Mouse (Mus musculus) MEL (cell line): ENCODE results near the gene Sh2d3c. TPM values are rescaled to one million over a fixed set of nuclear protein-coding genes. Genes with fewer than 3 reads are reported as not detected.

Experiments used
- DNase-seq: peaks from one replicate; pipeline ENCODE4 v3.0.0; 2011; ENCODE audit warnings: low read depth, low spot score
- H3K27ac ChIP-seq: 2 replicates; pipeline ENCODE4 v1.5.1; 2012; ENCODE audit warnings: low read depth, mild to moderate bottlenecking, control low read depth, low read length, moderate library complexity; ENCODE audit not compliant: control insufficient read depth
- H3K27me3 ChIP-seq, 2 experiments: fragments of 150-350 bp in 1 of 2; sonication (generic) in 1 of 2; 2 replicates each; pipeline ENCODE4 v1.6.1; 2012; ENCODE audit warnings: low read length in 2 of 2, mild to moderate bottlenecking in 2 of 2, improper control_type of control experiment in 1 of 2, moderate library complexity in 1 of 2; ENCODE audit not compliant: insufficient read depth in 2 of 2, control insufficient read depth in 1 of 2
- H3K36me3 ChIP-seq, 2 experiments: 2 replicates each; pipeline ENCODE4 v1.6.1; 2012 to 2014; ENCODE audit warnings: low read length in 2 of 2, improper control_type of control experiment in 1 of 2, inconsistent platforms in 1 of 2, mild to moderate bottlenecking in 1 of 2; ENCODE audit not compliant: insufficient read depth in 2 of 2, control insufficient read depth in 1 of 2
- H3K4me1 ChIP-seq, 2 experiments: fragments of 150-350 bp in 1 of 2; sonication (generic) in 1 of 2; 2 replicates each; pipeline ENCODE4 v1.6.1; 2012; ENCODE audit warnings: low read length in 2 of 2, improper control_type of control experiment in 1 of 2, mild to moderate bottlenecking in 1 of 2; ENCODE audit not compliant: insufficient read depth in 2 of 2, control insufficient read depth in 1 of 2
- H3K4me3 ChIP-seq, 2 experiments: fragments of 150-350 bp in 1 of 2; sonication (generic) in 1 of 2; 2 replicates each; pipeline ENCODE4 v1.5.1; 2012; ENCODE audit warnings: low read depth in 2 of 2, low read length in 2 of 2, mild to moderate bottlenecking in 2 of 2, moderate library complexity in 2 of 2, control low read depth in 1 of 2, improper control_type of control experiment in 1 of 2; ENCODE audit not compliant: control insufficient read depth in 1 of 2, insufficient read depth in 1 of 2
- H3K79me2 ChIP-seq: 2 replicates; pipeline ENCODE4 v1.6.1; 2012; ENCODE audit warnings: mild to moderate bottlenecking, low read length, moderate library complexity; ENCODE audit not compliant: control insufficient read depth, poor library complexity, insufficient read depth
- H3K9ac ChIP-seq: 2 replicates; pipeline ENCODE4 v1.6.1; 2012; ENCODE audit warnings: low read depth, mild to moderate bottlenecking, control low read depth, low read length, moderate library complexity; ENCODE audit not compliant: control insufficient read depth, poor library complexity, severe bottlenecking
- H3K9me3 ChIP-seq: fragments of 150-350 bp; sonication (generic); replicated peaks from 2 replicates; pipeline ENCODE4 v1.6.1; 2012; ENCODE audit warnings: mild to moderate bottlenecking, low read length, improper control_type of control experiment, moderate library complexity; ENCODE audit not compliant: insufficient read depth
- BHLHE40 ChIP-seq: IDR thresholded peaks from 2 replicates; pipeline ENCODE4 v1.6.1; 2012; ENCODE audit warnings: low read depth, mild to moderate bottlenecking, inconsistent platforms, low read length, improper control_type of control experiment, borderline replicate concordance
- CHD1 ChIP-seq: IDR thresholded peaks from 2 replicates; pipeline ENCODE4 v1.6.1; 2012; ENCODE audit warnings: low read depth, mild to moderate bottlenecking, inconsistent platforms, low read length, improper control_type of control experiment
- E2F4 ChIP-seq: IDR thresholded peaks from 2 replicates; pipeline ENCODE4 v1.6.1; 2011; ENCODE audit warnings: low read depth, low read length, improper control_type of control experiment, borderline replicate concordance
- ELF1 ChIP-seq: IDR thresholded peaks from 2 replicates; pipeline ENCODE4 v1.6.1; 2014; ENCODE audit warnings: low read depth, mild to moderate bottlenecking, inconsistent platforms, low read length, improper control_type of control experiment, moderate library complexity
- EP300 ChIP-seq, 2 experiments: IDR thresholded peaks; 2 replicates each; pipeline ENCODE4 v1.6.1; 2011; ENCODE audit warnings: improper control_type of control experiment in 2 of 2, low read length in 2 of 2, low read depth in 1 of 2, mild to moderate bottlenecking in 1 of 2
- ETS1 ChIP-seq: IDR thresholded peaks from 2 replicates; pipeline ENCODE4 v1.6.1; 2012; ENCODE audit warnings: low read depth, mild to moderate bottlenecking, inconsistent platforms, low read length, improper control_type of control experiment, moderate library complexity
- GATA1 ChIP-seq: IDR thresholded peaks from 2 replicates; pipeline ENCODE4 v1.6.1; 2011; ENCODE audit warnings: low read depth, low read length, improper control_type of control experiment
- HCFC1 ChIP-seq: IDR thresholded peaks from 2 replicates; pipeline ENCODE4 v1.6.1; 2012; ENCODE audit warnings: low read depth, mild to moderate bottlenecking, inconsistent platforms, low read length, improper control_type of control experiment, moderate library complexity
- MAFK ChIP-seq: IDR thresholded peaks from 2 replicates; pipeline ENCODE4 v1.6.1; 2011; ENCODE audit warnings: low read depth, mild to moderate bottlenecking, low read length, improper control_type of control experiment, borderline replicate concordance
- MAX ChIP-seq: IDR thresholded peaks from 2 replicates; pipeline ENCODE4 v1.6.1; 2011; ENCODE audit warnings: low read length, improper control_type of control experiment
- MAZ ChIP-seq: IDR thresholded peaks from 2 replicates; pipeline ENCODE4 v1.6.1; 2012; ENCODE audit warnings: low read depth, mild to moderate bottlenecking, inconsistent platforms, low read length, improper control_type of control experiment
- MEF2A ChIP-seq: IDR thresholded peaks from 2 replicates; pipeline ENCODE4 v1.6.1; 2014; ENCODE audit warnings: low read depth, mild to moderate bottlenecking, inconsistent platforms, low read length, improper control_type of control experiment; ENCODE audit not compliant: poor library complexity, insufficient replicate concordance, severe bottlenecking; ENCODE audit errors: extremely low read depth
- MXI1 ChIP-seq: IDR thresholded peaks from 2 replicates; pipeline ENCODE4 v1.6.1; 2011; ENCODE audit warnings: mild to moderate bottlenecking, low read depth, low read length, improper control_type of control experiment
- MYB ChIP-seq: IDR thresholded peaks from 2 replicates; pipeline ENCODE4 v1.6.1; 2011; ENCODE audit warnings: mild to moderate bottlenecking, low read depth, low read length, improper control_type of control experiment
- NELFE ChIP-seq: IDR thresholded peaks from 2 replicates; pipeline ENCODE4 v1.6.1; 2011; ENCODE audit warnings: low read depth, low read length, improper control_type of control experiment
- NRF1 ChIP-seq: IDR thresholded peaks from 2 replicates; pipeline ENCODE4 v1.6.1; 2014; ENCODE audit warnings: low read depth, mild to moderate bottlenecking, inconsistent platforms, low read length, improper control_type of control experiment, moderate library complexity; ENCODE audit not compliant: poor library complexity, insufficient read depth, severe bottlenecking
- POLR2AphosphoS5 ChIP-seq: IDR thresholded peaks from 2 replicates; pipeline ENCODE4 v1.6.1; 2012; ENCODE audit warnings: low read depth, borderline replicate concordance, mild to moderate bottlenecking, inconsistent platforms, low read length, moderate library complexity, mixed read lengths
- RCOR1 ChIP-seq: IDR thresholded peaks from 2 replicates; pipeline ENCODE4 v1.6.1; 2012; ENCODE audit warnings: low read depth, mild to moderate bottlenecking, inconsistent platforms, low read length, improper control_type of control experiment
- SIN3A ChIP-seq: IDR thresholded peaks from 2 replicates; pipeline ENCODE4 v1.6.1; 2012; ENCODE audit warnings: low read length, improper control_type of control experiment, inconsistent platforms
- SMC3 ChIP-seq: IDR thresholded peaks from 2 replicates; pipeline ENCODE4 v1.6.1; 2011; ENCODE audit warnings: low read depth, low read length, improper control_type of control experiment
- TAL1 ChIP-seq: IDR thresholded peaks from 2 replicates; pipeline ENCODE4 v1.6.1; 2012; ENCODE audit warnings: mild to moderate bottlenecking, inconsistent platforms, low read length, moderate library complexity, mixed read lengths
- TBP ChIP-seq: IDR thresholded peaks from 2 replicates; pipeline ENCODE4 v1.8.0; 2011; ENCODE audit warnings: low read depth, low read length, improper control_type of control experiment
- USF2 ChIP-seq, 2 experiments: IDR thresholded peaks; 2 replicates each; pipeline ENCODE4 v1.6.1; 2011 to 2012; ENCODE audit warnings: improper control_type of control experiment in 2 of 2, low read length in 2 of 2, borderline replicate concordance in 1 of 2, inconsistent platforms in 1 of 2, low read depth in 1 of 2, mild to moderate bottlenecking in 1 of 2; ENCODE audit not compliant: insufficient read depth in 1 of 2
- ZMIZ1 ChIP-seq: IDR thresholded peaks from 2 replicates; pipeline ENCODE4 v1.6.1; 2012; ENCODE audit warnings: low read depth, mild to moderate bottlenecking, inconsistent platforms, low read length, improper control_type of control experiment, moderate library complexity
- polyA plus RNA-seq, 2 experiments: library from polyadenylated mRNA; stranded (reverse) in 1 of 2; unstranded in 1 of 2; fragments of >175 nt in 1 of 2; fragments of >200 nt in 1 of 2; gene quantifications; 2 replicates each; pipeline versions ENCODE4 v1.2.1 to v1.2.4; 2012; ENCODE audit warnings: low replicate concordance in 2 of 2, low read depth in 1 of 2; ENCODE audit not compliant: insufficient read length in 2 of 2, insufficient read depth in 1 of 2, missing spikeins in 1 of 2
- total RNA-seq: library from RNA; depleted of rRNA; stranded (reverse); fragments of 300-350 nt; gene quantifications from 2 replicates; pipeline ENCODE4 v1.2.3, GENCODE M21; 2012

Gene Sh2d3c
- total and polyA plus RNA-seq, 3 experiments = 0.19 to 0.43 TPM; not detected in 1

DNA sequence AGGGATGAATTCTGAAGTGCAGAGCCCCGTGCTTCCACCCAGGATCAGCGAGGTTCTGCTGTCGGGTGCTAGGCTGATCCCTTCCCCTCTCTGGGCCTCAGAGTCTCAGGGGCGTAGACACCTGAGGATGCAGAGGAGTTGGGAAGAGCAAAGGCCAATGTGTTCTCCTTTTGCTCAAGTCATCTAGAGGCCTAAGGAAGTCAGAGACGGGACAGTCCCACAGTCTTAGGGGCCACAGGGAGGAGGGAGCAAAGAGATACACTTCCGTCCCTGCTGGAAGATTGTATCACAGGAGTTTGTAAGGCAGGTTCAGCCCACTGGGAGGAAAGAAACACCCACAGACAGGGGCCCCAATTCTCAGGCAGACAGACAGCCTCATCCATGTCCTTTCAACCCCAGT lies 1.2 kb downstream of the Sh2d3c start:
- no peaks in the 10 kb centered on the region for H3K79me2 ChIP-seq
- no peak overlapping the region for H3K4me3 ChIP-seq

GRCm38 (mm10) chr2:32722581-32722980 lies 1.7 kb downstream of the Sh2d3c start:
- Histone ChIP-seq H3K27me3 (no peaks in the 10 kb centered on the region), H3K4me3 (no peak overlapping the region), H3K27ac (no peak overlapping the region), H3K4me1 (peaks cover 0 to 8% of the 10 kb centered on the region in 2 experiments; a peak in 1 of 4 replicates), H3K9ac (no peak overlapping the region), H3K9me3 (no peaks in the 10 kb centered on the region), H3K79me2 (no peaks in the 10 kb centered on the region), H3K36me3 (no peaks in the 10 kb centered on the region; a peak in 1 of 4 replicates)
- TF ChIP-seq ETS1 (no peak), MEF2A (no peak), ZMIZ1 (no peak), SIN3A (no peak), GATA1 (no peak), TBP (no peak), NELFE (no peak), MAZ (no peak), MAFK (no peak), TAL1 (no peak), E2F4 (no peak), BHLHE40 (no peak), RCOR1 (no peak), EP300 (IDR thresholded peaks at IDR 0.05; ENCODE audit: low read depth in 1 of 2, low read length in 2 of 2) (no peak), POLR2AphosphoS5 (no peak), NRF1 (no peak), HCFC1 (no peak), USF2 (IDR thresholded peaks at IDR 0.05; ENCODE audit: borderline replicate concordance in 1 of 2, insufficient read depth in 1 of 2, low read depth in 1 of 2, low read length in 2 of 2) (no peak)
- DNase-seq = no peak

More for the DNA sequence above, 1.2 kb downstream of the Sh2d3c start:
- Histone ChIP-seq H3K9me3 (no peaks in the 10 kb centered on the region), H3K27me3 (no peaks in the 10 kb centered on the region)
- TF ChIP-seq ELF1 (no peak), SMC3 (no peak), CHD1 (no peak), MXI1 (no peak), MAX (no peak), MYB (no peak), SIN3A (no peak)
- TF ChIP-seq, all 39 proteins: peak for 0
- H3K9ac ChIP-seq = no peak overlapping the region
- H3K4me1 ChIP-seq = peaks cover 0 to 6% of the 10 kb centered on the region in 2 experiments; a peak in 1 of 4 replicates
- no peak overlapping the region for H3K27ac ChIP-seq
- no peak for DNase-seq
- H3K36me3 ChIP-seq = no peaks in the 10 kb centered on the region; a peak in 1 of 4 replicates
